Mouse (Mus musculus) heart, embryonic 12.5 days (tissue): ENCODE data around the gene Vmn2r24. TPM values are rescaled to one million over a fixed set of nuclear protein-coding genes. Genes with fewer than 3 reads are reported as not detected.
"Not testable (repeated sequence)": the region's sequence is repeated elsewhere in the genome, so short reads cannot be mapped to it uniquely, and the experiment has no call there.

ENCODE experiments used
- ATAC-seq: fragments of 200-750 bp; cut with Nextera tagmentation; 2 replicates; pipeline ENCODE4 v1.8.0; 2017; ENCODE audit warnings: moderate TSS enrichment, moderate library complexity; ENCODE audit not compliant: insufficient number of reproducible peaks, low FRiP score
- H3K27ac ChIP-seq: fragments of 300-500 bp; sonication (generic); 2 replicates; pipeline ENCODE4 v1.5.1; 2016; ENCODE audit warnings: mild to moderate bottlenecking, moderate library complexity; ENCODE audit not compliant: poor library complexity, severe bottlenecking
- H3K27me3 ChIP-seq: fragments of 300-500 bp; sonication (generic); replicated peaks from 2 replicates; pipeline ENCODE4 v1.6.1; 2016; ENCODE audit warnings: mild to moderate bottlenecking, moderate library complexity
- H3K36me3 ChIP-seq: fragments of 300-500 bp; sonication (generic); 2 replicates; pipeline ENCODE4 v1.6.1; 2016; ENCODE audit warnings: mild to moderate bottlenecking, moderate library complexity
- H3K4me1 ChIP-seq: fragments of 300-500 bp; sonication (generic); replicated peaks from 2 replicates; pipeline ENCODE4 v1.6.1; 2016; ENCODE audit warnings: mild to moderate bottlenecking
- H3K4me2 ChIP-seq: fragments of 300-500 bp; sonication (generic); 2 replicates; pipeline ENCODE4 v1.6.1; 2016; ENCODE audit warnings: mild to moderate bottlenecking, moderate library complexity
- H3K4me3 ChIP-seq: fragments of 300-500 bp; sonication (generic); 2 replicates; pipeline ENCODE4 v1.5.1; 2016; ENCODE audit warnings: mild to moderate bottlenecking
- H3K9ac ChIP-seq: fragments of 300-500 bp; sonication (generic); 2 replicates; pipeline ENCODE4 v1.6.1; 2016; ENCODE audit warnings: mild to moderate bottlenecking, moderate library complexity
- H3K9me3 ChIP-seq: fragments of 300-500 bp; sonication (generic); replicated peaks from 2 replicates; pipeline ENCODE4 v1.6.1; 2016; ENCODE audit warnings: mild to moderate bottlenecking, moderate library complexity
- WGBS: fragments of 180-500 bp; shearing (Covaris S2); methylation state at CpG from one replicate; pipeline ENCODE4 v1.1.7; 2016; 5-methylcytosine and 5-hydroxymethylcytosine counted together
- polyA plus RNA-seq: library from polyadenylated mRNA; unstranded; fragments of >200 nt; fragmentation: Nextera tagmentation; extraction: Ambion mirVana; gene quantifications from 2 replicates; pipeline ENCODE4 v1.2.1, GENCODE M21; 2016

The Vmn2r24 gene
- not detected in 2 replicates for polyA plus RNA-seq

- Histone ChIP-seq H3K9ac (no peak within 1 kb of the TSS), H3K36me3 (no peaks in the 10 kb centered on the region), H3K27ac (no peak within 1 kb of the TSS), H3K4me1 (no peaks in the 10 kb centered on the region), H3K9me3 (no peaks in the 10 kb centered on the region), H3K4me2 (no peak within 1 kb of the TSS), H3K27me3 (no peaks in the 10 kb centered on the region), H3K4me3 (no peak within 1 kb of the TSS)
- no peak for ATAC-seq
- WGBS, result 76% methylated on average over 1 of the region's 1 CpGs
Observed at GRCm38 (mm10) chr6:123778579-123778978, at the start of gene Vmn2r24. Vmn2r24 (plus strand) TSS chr6:123778879.

GRCm38 (mm10) chr6:123770031-123770430 is 8.6 kb upstream of the Vmn2r24 start:
- no peak for ATAC-seq
- H3K27ac ChIP-seq, result no peak overlapping the region
- 81% methylated on average over 3 of the region's 3 CpGs for WGBS

GRCm38 (mm10) chr6:123784857-123785256 is 6.2 kb downstream of the Vmn2r24 start:
- Histone ChIP-seq H3K27ac (no peak overlapping the region), H3K4me2 (no peak overlapping the region), H3K9me3 (no peaks in the 10 kb centered on the region), H3K4me3 (no peak overlapping the region), H3K27me3 (no peaks in the 10 kb centered on the region), H3K9ac (no peak overlapping the region), H3K36me3 (no peaks in the 10 kb centered on the region), H3K4me1 (no peaks in the 10 kb centered on the region)
- 57% methylated on average over 2 of the region's 2 CpGs for WGBS
- no peak for ATAC-seq

More at GRCm38 (mm10) chr6:123770031-123770430, 8.6 kb upstream of the Vmn2r24 start:
- Histone ChIP-seq H3K4me3 (no peak overlapping the region), H3K4me1 (no peaks in the 10 kb centered on the region), H3K27me3 (no peaks in the 10 kb centered on the region), H3K36me3 (no peaks in the 10 kb centered on the region), H3K4me2 (no peak overlapping the region), H3K9me3 (no peaks in the 10 kb centered on the region), H3K9ac (no peak overlapping the region)

- 33% methylated on average over 9 of the region's 9 CpGs for WGBS
- Histone ChIP-seq H3K4me1 (no peaks in the 10 kb centered on the region), H3K27ac (no peak overlapping the region), H3K9ac (no peak overlapping the region), H3K36me3 (no peaks in the 10 kb centered on the region), H3K4me3 (no peak overlapping the region), H3K4me2 (no peak overlapping the region), H3K9me3 (0 out of 2 replicates have a peak, but pooled peaks cover 3% of the 10 kb centered on the region), H3K27me3 (no peaks in the 10 kb centered on the region)
- ATAC-seq, result no peak
Observed at GRCm38 (mm10) chr6:123793746-123794145, 15.1 kb downstream of the Vmn2r24 start.

- H3K4me2 ChIP-seq, H3K27ac ChIP-seq, H3K9ac ChIP-seq, ATAC-seq, H3K4me1 ChIP-seq, H3K36me3 ChIP-seq, H3K4me3 ChIP-seq, H3K27me3 ChIP-seq, H3K9me3 ChIP-seq: not testable (repeated sequence)
Observed at GRCm38 (mm10) chr6:123810291-123810690, 31.6 kb downstream of the Vmn2r24 start.

GRCm38 (mm10) chr6:123819951-123820350 is 41.3 kb downstream of the Vmn2r24 start:
- H3K4me1 ChIP-seq, result no peaks in the 10 kb centered on the region
- 68% methylated on average over 8 of the region's 8 CpGs for WGBS
- H3K4me3 ChIP-seq, result no peak overlapping the region
- no peak overlapping the region for H3K9ac ChIP-seq
- H3K9me3 ChIP-seq, result peaks cover 6% of the 10 kb centered on the region
- ATAC-seq, result no peak
- no peaks in the 10 kb centered on the region for H3K27me3 ChIP-seq
- no peak overlapping the region for H3K27ac ChIP-seq
- no peak overlapping the region for H3K4me2 ChIP-seq
- H3K36me3 ChIP-seq, result no peaks in the 10 kb centered on the region

GRCm38 (mm10) chr6:123853363-123853762 is 74.7 kb downstream of the Vmn2r24 start, which contains the start of gene Vmn2r25:
Vmn2r25 (minus strand) TSS chr6:123853463.
- not testable (repeated sequence) for H3K4me3 ChIP-seq, H3K9me3 ChIP-seq, H3K9ac ChIP-seq, H3K27me3 ChIP-seq, H3K4me1 ChIP-seq, H3K36me3 ChIP-seq, H3K27ac ChIP-seq, H3K4me2 ChIP-seq, ATAC-seq
- 52% methylated on average over 2 of the region's 2 CpGs for WGBS

Other genes starting within 250 kb of the Vmn2r24 start
- gene Vmn2r21, start 245.5 kb upstream of the Vmn2r24 start, polyA plus RNA-seq, result not detected in 2 replicates
- not detected in 2 replicates for gene Vmn2r22, start 128.2 kb upstream of the Vmn2r24 start, polyA plus RNA-seq
- gene Vmn2r23, start 76.2 kb upstream of the Vmn2r24 start, polyA plus RNA-seq, result not detected in 2 replicates
- not detected in 2 replicates for gene Vmn2r25, start 74.6 kb downstream of the Vmn2r24 start, polyA plus RNA-seq
- not detected in 2 replicates for gene Vmn2r26, start 245.7 kb downstream of the Vmn2r24 start, polyA plus RNA-seq